Mouse (Mus musculus) ES-Bruce4 (cell line): ENCODE data around the gene Gpr142.

Experiments used
- CTCF ChIP-seq: IDR thresholded peaks from one replicate; pipeline ENCODE4 v1.8.1; 2011; ENCODE audit warnings: low read depth, low read length
- POLR2A ChIP-seq: IDR thresholded peaks from one replicate; pipeline ENCODE4 v1.8.1; 2011; ENCODE audit warnings: low read length; ENCODE audit not compliant: insufficient read depth

GRCm38 (mm10) chr11:114810344-114810743, 11.6 kb downstream of the Gpr142 start:
- TF ChIP-seq CTCF = no peak
- TF ChIP-seq POLR2A = no peak
